Mouse (Mus musculus): ENCODE results near the gene Brms1l.

GRCm38 (mm10) chr12:55834891-55835290 is 1.2 kb upstream of the Brms1l start:
- TF ChIP-seq POLR2A (IDR thresholded peaks at IDR 0.05; ENCODE audit: insufficient read depth, low read length) (no peak), CTCF (IDR thresholded peaks at IDR 0.05; ENCODE audit: low read depth, low read length) (no peak)

All from ES-Bruce4 (cell line).